Mouse (Mus musculus) small intestine, adult 2 months (tissue): ENCODE results near the gene Eya2.

Experiments
- CTCF ChIP-seq: fragments of 200-500 bp; IDR thresholded peaks from 2 replicates; pipeline ENCODE4 v1.5.1; 2012; ENCODE audit warnings: low read depth, mild to moderate bottlenecking, control low read depth, inconsistent platforms, low read length, moderate library complexity, mixed read lengths; ENCODE audit not compliant: insufficient replicate concordance, insufficient read length; ENCODE audit errors: extremely low read depth
- POLR2A ChIP-seq: fragments of 200-500 bp; IDR thresholded peaks from 2 replicates; pipeline ENCODE4 v1.6.1; 2012; ENCODE audit warnings: low read depth, mild to moderate bottlenecking, control low read depth, inconsistent platforms, low read length, moderate library complexity

DNA sequence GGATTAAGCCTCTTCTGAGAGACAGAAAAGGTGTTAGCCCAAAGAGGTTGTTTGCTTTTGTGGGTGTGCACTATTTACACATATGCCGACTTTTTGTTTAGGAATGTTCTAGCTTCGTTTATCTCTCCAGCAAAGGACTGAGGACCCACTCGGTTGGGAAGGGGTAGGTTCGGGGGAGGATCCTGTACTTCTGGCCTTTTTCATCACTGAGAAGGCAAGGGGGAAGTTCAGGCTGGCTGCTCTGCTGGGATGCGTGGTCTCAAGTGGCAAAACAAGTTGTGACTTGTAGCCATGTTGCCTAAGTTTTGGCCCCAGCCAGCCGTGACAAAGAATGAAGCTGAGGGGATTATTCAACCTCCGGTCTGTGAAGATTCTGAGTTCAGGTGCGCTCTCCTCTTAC is 6.8 kb downstream of the Eya2 start:
- TF ChIP-seq CTCF (no peak), POLR2A (no peak)
